Mouse (Mus musculus) heart, embryonic 13.5 days (tissue): ENCODE measurements around the gene Taok3. TPM values are rescaled to one million over a fixed set of nuclear protein-coding genes. Genes with fewer than 3 reads are reported as not detected.

ENCODE experiments used
- ATAC-seq: fragments of 200-750 bp; cut with Nextera tagmentation; 2 replicates; pipeline ENCODE4 v1.8.0; 2017; ENCODE audit warnings: moderate TSS enrichment; ENCODE audit not compliant: insufficient number of reproducible peaks, low FRiP score, low TSS enrichment; ENCODE audit errors: extremely low read depth
- H3K27ac ChIP-seq: fragments of 300-500 bp; sonication (generic); replicated peaks from 2 replicates; pipeline ENCODE4 v1.5.1; 2015; ENCODE audit warnings: moderate library complexity, mild to moderate bottlenecking, inconsistent platforms
- H3K27me3 ChIP-seq: fragments of 300-500 bp; sonication (generic); replicated peaks from 2 replicates; pipeline ENCODE4 v1.6.1; 2015; ENCODE audit warnings: mild to moderate bottlenecking, inconsistent platforms
- H3K36me3 ChIP-seq: fragments of 300-500 bp; sonication (generic); 2 replicates; pipeline ENCODE4 v1.6.1; 2015; ENCODE audit warnings: mild to moderate bottlenecking, inconsistent platforms
- H3K4me1 ChIP-seq: fragments of 300-500 bp; sonication (generic); 2 replicates; pipeline ENCODE4 v1.6.1; 2015; ENCODE audit warnings: inconsistent platforms
- H3K4me2 ChIP-seq: fragments of 300-500 bp; sonication (generic); 2 replicates; pipeline ENCODE4 v1.6.1; 2015; ENCODE audit warnings: inconsistent platforms, mild to moderate bottlenecking, moderate library complexity
- H3K4me3 ChIP-seq: fragments of 300-500 bp; sonication (generic); 2 replicates; pipeline ENCODE4 v1.5.1; 2015; ENCODE audit warnings: moderate library complexity, mild to moderate bottlenecking, inconsistent platforms
- H3K9ac ChIP-seq: fragments of 300-500 bp; sonication (generic); 2 replicates; pipeline ENCODE4 v1.6.1; 2015; ENCODE audit warnings: inconsistent platforms, mild to moderate bottlenecking, moderate library complexity
- H3K9me3 ChIP-seq: fragments of 300-500 bp; sonication (generic); 2 replicates; pipeline ENCODE4 v1.6.1; 2016; ENCODE audit warnings: inconsistent platforms
- WGBS: fragments of 180-500 bp; shearing (Covaris S2); methylation state at CpG from one replicate; pipeline ENCODE4 v1.1.7; 2015; ENCODE audit warnings: mixed read lengths; 5-methylcytosine and 5-hydroxymethylcytosine counted together
- polyA plus RNA-seq: library from polyadenylated mRNA; unstranded; fragments of >200 nt; fragmentation: Nextera tagmentation; extraction: Ambion mirVana; gene quantifications from 2 replicates; pipeline ENCODE4 v1.2.1, GENCODE M21; 2015

Taok3 gene
- polyA plus RNA-seq, 1 experiment from 2014 or later = 8.5 TPM

- no peaks in the 10 kb centered on the region for H3K36me3 ChIP-seq
- H3K9ac ChIP-seq = no peak overlapping the region
- no peaks in the 10 kb centered on the region for H3K4me1 ChIP-seq
- no peaks in the 10 kb centered on the region for H3K27me3 ChIP-seq
- H3K27ac ChIP-seq = no peak overlapping the region
- 0 out of 2 replicates have a peak, but pooled peaks cover 5% of the 10 kb centered on the region for H3K9me3 ChIP-seq
- H3K4me2 ChIP-seq = no peak overlapping the region
- ATAC-seq = no peak
- H3K4me3 ChIP-seq = no peak overlapping the region
Measured at GRCm38 (mm10) chr5:117146165-117146564, 26.2 kb downstream of the Taok3 start.

DNA sequence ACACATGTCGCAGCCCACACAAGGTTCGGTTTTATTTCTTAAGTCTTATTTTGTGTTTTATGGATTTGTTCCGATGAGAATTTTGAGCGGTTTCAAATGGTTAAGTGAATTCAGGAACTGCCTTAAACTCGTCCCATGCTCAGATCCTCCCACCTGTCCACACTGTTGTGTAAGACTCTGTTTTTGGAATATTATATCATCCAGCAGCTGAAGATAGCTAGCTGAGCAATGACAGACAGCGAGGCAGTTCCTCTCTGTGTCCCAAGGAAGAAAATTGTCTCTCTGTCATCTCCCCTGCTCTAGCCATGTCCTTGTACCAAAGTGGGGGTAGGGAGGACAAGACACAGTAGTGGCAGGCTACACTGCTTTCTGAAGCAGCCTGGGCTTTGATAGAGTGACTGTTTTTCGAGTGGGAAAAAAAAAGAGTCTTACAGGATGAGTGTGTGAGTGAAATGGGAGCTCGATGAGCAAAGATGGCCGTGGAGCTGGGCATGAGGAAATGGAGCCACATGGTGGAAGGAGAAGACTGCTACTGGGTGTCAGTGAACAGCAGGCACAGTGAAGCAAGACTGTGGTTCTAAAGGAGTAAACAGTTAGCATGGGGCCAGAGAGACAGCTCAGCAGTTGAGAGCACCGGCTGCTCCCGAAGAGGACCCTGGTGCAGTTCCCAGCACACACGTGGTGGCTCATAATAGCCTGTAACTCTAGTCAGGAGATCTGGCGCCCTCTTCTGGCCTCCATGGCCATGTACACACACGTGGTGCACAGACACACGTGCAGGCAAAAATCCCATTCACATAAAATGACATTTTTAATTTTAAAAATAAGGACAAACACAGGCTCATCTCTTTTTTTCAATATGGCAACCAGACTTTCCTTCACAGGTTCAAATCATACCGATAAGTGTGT lies 27.5 kb downstream of the Taok3 start:
- Histone ChIP-seq H3K27me3 (no peaks in the 10 kb centered on the region), H3K4me2 (no peak overlapping the region), H3K9me3 (0 out of 2 replicates have a peak, but pooled peaks cover 5% of the 10 kb centered on the region), H3K27ac (no peak overlapping the region), H3K9ac (no peak overlapping the region), H3K4me1 (no peaks in the 10 kb centered on the region), H3K4me3 (no peak overlapping the region), H3K36me3 (0 out of 2 replicates have a peak, but pooled peaks cover 3% of the 10 kb centered on the region)
- 80% methylated on average over 16 of the region's 16 CpGs for WGBS
- no peak for ATAC-seq

- H3K9me3 ChIP-seq = 0 out of 2 replicates have a peak, but pooled peaks cover 5% of the 10 kb centered on the region
Measured at GRCm38 (mm10) chr5:117149054-117149942, 29.4 kb downstream of the Taok3 start.

DNA sequence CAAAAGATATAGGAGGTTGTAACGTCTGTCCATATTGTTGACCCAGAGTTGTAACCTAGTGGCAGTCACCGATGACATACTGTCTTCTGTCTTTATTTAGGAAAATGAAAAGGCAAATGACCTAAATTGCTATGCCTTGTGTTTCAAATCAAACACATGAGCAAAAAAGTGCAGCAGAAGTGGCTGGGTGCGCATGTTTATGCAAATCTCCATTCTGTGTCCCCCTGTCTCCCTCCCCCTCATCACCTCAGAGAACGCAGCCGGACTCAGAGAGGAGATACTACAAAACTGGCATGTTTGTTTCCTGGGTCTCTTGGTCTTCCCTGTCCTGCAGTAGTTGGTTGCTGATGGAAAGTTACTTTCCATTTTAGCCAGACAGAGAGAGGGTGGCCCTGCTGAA lies 30.1 kb downstream of the Taok3 start:
- H3K4me1 ChIP-seq = peaks cover 9% of the 10 kb centered on the region; the same call in 1 of the 2 replicates

More at GRCm38 (mm10) chr5:117149054-117149942, 29.4 kb downstream of the Taok3 start:
- Histone ChIP-seq H3K9ac (no peak overlapping the region), H3K4me2 (no peak overlapping the region), H3K27me3 (no peaks in the 10 kb centered on the region), H3K27ac (no peak overlapping the region), H3K36me3 (0 out of 2 replicates have a peak, but pooled peaks cover 3% of the 10 kb centered on the region), H3K4me1 (peaks cover 9% of the 10 kb centered on the region; the same call in 1 of the 2 replicates), H3K4me3 (no peak overlapping the region)
- 69% methylated on average over 16 of the region's 16 CpGs for WGBS
- no peak for ATAC-seq

GRCm38 (mm10) chr5:117152944-117153343 lies 33.0 kb downstream of the Taok3 start:
- Histone ChIP-seq H3K27me3 (no peaks in the 10 kb centered on the region), H3K9ac (no peak overlapping the region), H3K4me2 (no peak overlapping the region), H3K27ac (no peak overlapping the region), H3K4me3 (no peak overlapping the region), H3K9me3 (no peaks in the 10 kb centered on the region), H3K4me1 (peaks cover 9% of the 10 kb centered on the region; the same call in 1 of the 2 replicates), H3K36me3 (0 out of 2 replicates have a peak, but pooled peaks cover 3% of the 10 kb centered on the region)
- ATAC-seq = no peak

More for the DNA sequence above, 30.1 kb downstream of the Taok3 start:
- no peak overlapping the region for H3K4me2 ChIP-seq
- H3K9me3 ChIP-seq = 0 out of 2 replicates have a peak, but pooled peaks cover 5% of the 10 kb centered on the region
- no peak for ATAC-seq
- H3K36me3 ChIP-seq = 0 out of 2 replicates have a peak, but pooled peaks cover 3% of the 10 kb centered on the region
- H3K4me3 ChIP-seq = no peak overlapping the region
- WGBS = 80% methylated on average over 5 of the region's 5 CpGs
- H3K27me3 ChIP-seq = no peaks in the 10 kb centered on the region
- H3K9ac ChIP-seq = no peak overlapping the region
- no peak overlapping the region for H3K27ac ChIP-seq

DNA sequence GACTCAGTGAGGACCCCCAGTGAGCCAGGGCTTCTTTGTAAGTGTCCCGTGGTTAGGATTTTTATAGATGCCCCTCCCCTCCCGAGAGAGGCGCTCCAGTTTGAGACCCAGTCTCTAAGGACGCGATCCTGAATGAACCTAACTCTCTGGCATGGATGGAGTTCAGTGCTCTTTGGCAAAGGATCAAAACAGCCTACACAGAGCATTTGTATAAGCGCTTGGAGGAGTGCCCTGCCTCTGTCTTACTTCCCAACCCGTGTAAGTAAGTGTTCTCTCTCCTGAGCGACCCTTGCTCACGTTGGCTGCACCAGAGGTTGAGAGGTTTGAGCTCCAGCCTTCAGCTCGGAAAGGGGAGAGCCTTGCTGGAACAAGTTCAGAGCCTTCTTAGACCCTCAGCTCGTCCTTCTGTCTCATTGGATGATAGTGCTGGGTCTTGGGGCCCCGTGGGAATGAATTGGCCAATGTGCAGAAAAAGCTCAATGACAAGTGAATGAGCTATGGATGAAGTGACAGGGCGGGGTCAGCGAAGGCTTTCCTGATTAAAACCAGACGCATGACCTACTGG lies 33.7 kb downstream of the Taok3 start:
- H3K9ac ChIP-seq = no peak overlapping the region
- H3K9me3 ChIP-seq = no peaks in the 10 kb centered on the region
- no peak overlapping the region for H3K4me2 ChIP-seq
- peaks cover 9% of the 10 kb centered on the region; the same call in 1 of the 2 replicates for H3K4me1 ChIP-seq
- no peak overlapping the region for H3K4me3 ChIP-seq
- WGBS = 64% methylated on average over 15 of the region's 15 CpGs
- 0 out of 2 replicates have a peak, but pooled peaks cover 3% of the 10 kb centered on the region for H3K36me3 ChIP-seq
- no peak for ATAC-seq
- H3K27me3 ChIP-seq = no peaks in the 10 kb centered on the region
- peak overlapping the region; percentile 47 for H3K27ac ChIP-seq

DNA sequence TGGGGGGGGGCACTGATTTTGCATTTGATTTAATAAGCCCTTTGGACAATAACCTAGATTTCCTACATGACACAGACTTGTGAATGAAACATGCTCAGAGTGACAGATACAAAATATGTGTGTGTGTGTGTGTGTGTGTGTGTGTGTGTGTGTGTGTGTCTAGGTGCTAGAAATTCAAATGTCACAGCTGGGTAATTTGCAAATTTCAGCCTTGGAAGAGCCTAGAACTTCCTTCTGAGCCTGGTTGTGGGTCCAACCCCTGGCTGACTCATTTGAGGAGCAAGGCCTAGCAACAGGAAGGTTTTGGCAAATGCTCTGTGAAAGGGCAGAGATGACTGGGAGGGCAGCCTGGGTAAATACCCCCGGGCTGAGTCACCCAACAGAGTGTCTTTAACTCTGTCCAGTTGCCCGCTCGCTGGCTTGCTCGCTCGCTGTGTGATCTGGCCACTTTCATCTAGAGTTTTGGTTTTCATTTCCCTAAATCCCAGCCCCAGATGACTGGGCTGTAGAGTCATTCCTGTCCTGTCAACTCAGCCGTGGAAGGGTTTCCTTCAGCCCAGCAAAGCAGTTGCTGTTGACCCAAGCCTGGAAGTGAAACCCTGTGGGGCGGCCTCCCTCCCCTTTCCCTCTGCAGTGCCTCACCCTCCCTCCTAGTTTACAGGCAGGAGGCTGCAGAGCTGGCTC lies 38.5 kb downstream of the Taok3 start:
- Histone ChIP-seq H3K9me3 (no peaks in the 10 kb centered on the region), H3K9ac (no peak overlapping the region), H3K27ac (0 out of 2 replicates have a peak overlapping the region, but pooled peaks have one; percentile 36), H3K27me3 (no peaks in the 10 kb centered on the region), H3K4me3 (no peak overlapping the region), H3K36me3 (0 out of 2 replicates have a peak, but pooled peaks cover under 1% of the 10 kb centered on the region), H3K4me1 (peaks cover 23% of the 10 kb centered on the region), H3K4me2 (no peak overlapping the region)
- ATAC-seq = no peak
- WGBS = 65% methylated on average over 7 of the region's 7 CpGs

- Histone ChIP-seq H3K27me3 (no peaks in the 10 kb centered on the region), H3K36me3 (0 out of 2 replicates have a peak, but pooled peaks cover 3% of the 10 kb centered on the region), H3K4me2 (no peak overlapping the region), H3K9me3 (no peaks in the 10 kb centered on the region), H3K27ac (peak overlapping the region; percentile 36; the same call in 1 of the 2 replicates), H3K4me1 (peaks cover 16% of the 10 kb centered on the region), H3K9ac (0 out of 2 replicates have a peak overlapping the region, but pooled peaks have one; percentile 25), H3K4me3 (no peak overlapping the region)
- no peak for ATAC-seq
- WGBS = 52% methylated on average over 8 of the region's 8 CpGs
Measured at GRCm38 (mm10) chr5:117159326-117159725, 39.4 kb downstream of the Taok3 start.

DNA sequence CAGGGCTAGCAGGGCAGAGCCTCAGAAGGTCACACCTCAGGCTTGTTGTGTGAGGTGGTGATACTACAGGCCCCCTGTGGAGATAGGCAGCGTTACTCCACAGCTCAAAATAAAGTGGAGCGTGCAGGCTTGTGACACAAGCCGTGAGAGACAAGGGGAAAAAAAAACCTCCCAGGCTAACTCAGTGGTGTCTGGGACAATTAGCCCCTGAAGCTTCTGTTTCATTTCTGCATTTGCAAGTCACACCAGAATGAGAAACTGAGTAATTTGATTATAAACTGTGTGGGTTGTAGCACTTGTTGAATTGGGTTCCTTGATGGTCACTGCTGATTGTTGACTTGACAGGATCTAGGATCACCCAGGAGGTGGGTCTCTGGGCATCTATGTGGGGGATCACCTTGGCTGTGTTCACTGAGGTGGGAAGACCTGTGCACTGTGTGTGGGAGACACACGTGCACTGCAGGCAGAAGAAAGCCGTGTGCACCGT lies 39.9 kb downstream of the Taok3 start:
- no peak for ATAC-seq
- Histone ChIP-seq H3K4me3 (no peak overlapping the region), H3K4me1 (peaks cover 16% of the 10 kb centered on the region), H3K4me2 (no peak overlapping the region), H3K9me3 (no peaks in the 10 kb centered on the region), H3K27me3 (no peaks in the 10 kb centered on the region), H3K27ac (peak overlapping the region; percentile 36; the same call in 1 of the 2 replicates), H3K36me3 (0 out of 2 replicates have a peak, but pooled peaks cover 3% of the 10 kb centered on the region), H3K9ac (0 out of 2 replicates have a peak overlapping the region, but pooled peaks have one; percentile 25)
- WGBS = 41% methylated on average over 6 of the region's 6 CpGs

- 64% methylated on average over 10 of the region's 10 CpGs for WGBS
- no peak overlapping the region for H3K9ac ChIP-seq
Measured at GRCm38 (mm10) chr5:117160499-117160898, 40.6 kb downstream of the Taok3 start.

More at GRCm38 (mm10) chr5:117160499-117160898, 40.6 kb downstream of the Taok3 start:
- no peak overlapping the region for H3K4me3 ChIP-seq
- H3K36me3 ChIP-seq = 0 out of 2 replicates have a peak, but pooled peaks cover 3% of the 10 kb centered on the region
- no peak for ATAC-seq
- peaks cover 16% of the 10 kb centered on the region for H3K4me1 ChIP-seq
- H3K27me3 ChIP-seq = no peaks in the 10 kb centered on the region
- no peak overlapping the region for H3K27ac ChIP-seq
- no peak overlapping the region for H3K4me2 ChIP-seq
- H3K9me3 ChIP-seq = no peaks in the 10 kb centered on the region
